Mouse (Mus musculus): ENCODE data around the gene Zic2.
"Not testable (repeated sequence)": the region's sequence is repeated elsewhere in the genome, so short reads cannot be mapped to it uniquely, and the experiment has no call there.

GRCm38 (mm10) chr14:122459332-122459731 is 15.9 kb upstream of the Zic2 start:
- TF ChIP-seq CTCF (IDR thresholded peaks at IDR 0.05); POLR2A (IDR thresholded peaks at IDR 0.05; ENCODE audit: insufficient read depth, low read depth, low read length); EP300 (IDR thresholded peaks at IDR 0.05; ENCODE audit: insufficient read depth, low read depth, low read length): not testable (repeated sequence)
